Mouse (Mus musculus): Measurements from ENCODE around the gene B4galnt2.

DNA sequence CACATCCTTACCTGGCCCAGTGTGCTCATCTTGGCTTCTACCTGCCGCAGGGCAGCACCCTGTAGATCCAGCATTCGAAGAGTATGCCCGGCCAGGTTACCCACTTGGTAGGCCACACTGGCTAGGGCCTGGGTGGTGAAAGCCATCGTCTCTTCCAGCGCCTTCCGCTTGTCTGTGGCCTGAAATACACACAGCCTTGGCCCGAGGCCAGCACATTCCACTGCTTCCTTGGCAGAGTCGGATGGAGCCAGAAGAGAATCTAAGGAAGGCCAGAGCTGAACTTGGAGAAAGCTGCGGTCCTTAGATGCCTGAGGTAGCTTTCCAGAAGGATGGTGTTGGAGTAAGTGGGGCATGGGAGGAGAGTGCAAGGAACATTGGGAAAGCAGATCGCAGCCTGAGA is 77.6 kb downstream of the B4galnt2 start, which contains the start of gene Gngt2:
- TF ChIP-seq POLR2A (IDR thresholded peaks at IDR 0.05; ENCODE audit: low read depth, low read length), result no peak
- no peak for TF ChIP-seq CTCF (IDR thresholded peaks at IDR 0.05; ENCODE audit: borderline replicate concordance, insufficient read depth, low read length)

Measured in embryonic fibroblast, embryonic 13.5 days (primary cell).